Mouse (Mus musculus) liver, postnatal 0 days (tissue): ENCODE data around the gene Nek4. TPM values are rescaled to one million over a fixed set of nuclear protein-coding genes. Genes with fewer than 3 reads are reported as not detected.
A peak's percentile ranks its signal among the peaks of the same experiment; 100 is the strongest.

Experiments used
- ATAC-seq: fragments of 200-750 bp; cut with Nextera tagmentation; 2 replicates; pipeline ENCODE4 v1.8.0; 2017; ENCODE audit warnings: mild to moderate bottlenecking, moderate library complexity
- DNase-seq: peaks from one replicate; pipeline ENCODE4 v3.0.0-alpha.2; 2016
- H3K27ac ChIP-seq: fragments of 300-500 bp; sonication (generic); 2 replicates; pipeline ENCODE4 v1.5.1; 2014; ENCODE audit warnings: antibody characterized with exemption, moderate library complexity, mild to moderate bottlenecking, low read depth
- H3K27me3 ChIP-seq: fragments of 300-500 bp; sonication (generic); 2 replicates; pipeline ENCODE4 v1.6.1; 2014; ENCODE audit warnings: low read length, control low read depth, mixed read lengths; ENCODE audit not compliant: insufficient read depth
- H3K36me3 ChIP-seq: fragments of 300-500 bp; sonication (generic); replicated peaks from 2 replicates; pipeline ENCODE4 v1.6.1; 2014; ENCODE audit warnings: mild to moderate bottlenecking, control low read depth, low read length, moderate library complexity, mixed read lengths; ENCODE audit not compliant: insufficient read depth
- H3K4me1 ChIP-seq: fragments of 300-500 bp; sonication (generic); 2 replicates; pipeline ENCODE4 v1.6.1; 2014; ENCODE audit warnings: antibody characterized with exemption, mild to moderate bottlenecking, control low read depth; ENCODE audit not compliant: insufficient read depth
- H3K4me2 ChIP-seq: fragments of 300-500 bp; sonication (generic); 2 replicates; pipeline ENCODE4 v1.6.1; 2014; ENCODE audit warnings: low read depth, mild to moderate bottlenecking, low read length, moderate library complexity, mixed read lengths
- H3K4me3 ChIP-seq: fragments of 300-500 bp; sonication (generic); 2 replicates; pipeline ENCODE4 v1.5.1; 2014; ENCODE audit warnings: low read depth, low read length
- H3K9ac ChIP-seq: fragments of 300-500 bp; sonication (generic); replicated peaks from 2 replicates; pipeline ENCODE4 v1.6.1; 2014; ENCODE audit warnings: mild to moderate bottlenecking, moderate library complexity
- H3K9me3 ChIP-seq: fragments of 300-500 bp; sonication (generic); 2 replicates; pipeline ENCODE4 v1.6.1; 2016; ENCODE audit warnings: mild to moderate bottlenecking, control low read depth, low read length, mixed read lengths
- CTCF ChIP-seq: sonication (generic); IDR thresholded peaks from 2 replicates; pipeline ENCODE4 v1.5.1; 2016; ENCODE audit warnings: antibody characterized with exemption, low read depth
- EP300 ChIP-seq: IDR thresholded peaks from 2 replicates; pipeline ENCODE4 v1.6.1; 2016; ENCODE audit warnings: antibody characterized with exemption, low read depth, mild to moderate bottlenecking
- WGBS: fragments of 180-500 bp; shearing (Covaris S2); extraction: QIAGEN DNeasy Blood & Tissue Kit; methylation state at CpG from one replicate; pipeline ENCODE4 v1.1.7; 2014; ENCODE audit not compliant: insufficient replicate concordance; 5-methylcytosine and 5-hydroxymethylcytosine counted together
- polyA plus RNA-seq: library from polyadenylated mRNA; unstranded; fragments of >200 nt; fragmentation: Nextera tagmentation; extraction: Ambion mirVana; gene quantifications from 2 replicates; pipeline ENCODE4 v1.2.1, GENCODE M21; 2015

Gene Nek4
- polyA plus RNA-seq, 1 experiment from 2014 or later, result 3.1 TPM

GRCm38 (mm10) chr14:30911141-30911540 lies 40.0 kb upstream of the Nek4 start:
- Histone ChIP-seq H3K4me1 (peaks cover 8% of the 10 kb centered on the region; the same call in 1 of the 2 replicates), H3K9me3 (no peaks in the 10 kb centered on the region), H3K9ac (no peak overlapping the region), H3K27me3 (no peaks in the 10 kb centered on the region), H3K4me2 (no peak overlapping the region), H3K36me3 (peaks cover 28% of the 10 kb centered on the region), H3K27ac (no peak overlapping the region), H3K4me3 (no peak overlapping the region)
- WGBS, result 78% methylated on average over 8 of the region's 8 CpGs
- DNase-seq (no peak), ATAC-seq (no peak)
- no peak for TF ChIP-seq CTCF
- TF ChIP-seq EP300, result no peak

- Histone ChIP-seq H3K9me3 (no peaks in the 10 kb centered on the region), H3K4me2 (no peak overlapping the region), H3K27ac (no peak overlapping the region), H3K36me3 (peaks cover 33% of the 10 kb centered on the region), H3K4me3 (no peak overlapping the region), H3K9ac (no peak overlapping the region), H3K27me3 (no peaks in the 10 kb centered on the region), H3K4me1 (peaks cover 8% of the 10 kb centered on the region; the same call in 1 of the 2 replicates)
- DNase-seq, result no peak
- 65% methylated on average over 8 of the region's 8 CpGs for WGBS
- TF ChIP-seq CTCF (no peak), EP300 (no peak)
- no peak for ATAC-seq
Measured at GRCm38 (mm10) chr14:30912641-30913040, 38.5 kb upstream of the Nek4 start.

GRCm38 (mm10) chr14:30913404-30913803 lies 37.8 kb upstream of the Nek4 start:
- WGBS, result 63% methylated on average over 5 of the region's 5 CpGs
- Histone ChIP-seq H3K36me3 (peaks cover 35% of the 10 kb centered on the region), H3K27ac (no peak overlapping the region), H3K9ac (no peak overlapping the region), H3K27me3 (no peaks in the 10 kb centered on the region), H3K4me3 (no peak overlapping the region), H3K4me2 (no peak overlapping the region), H3K4me1 (peaks cover 4% of the 10 kb centered on the region; the same call in 1 of the 2 replicates), H3K9me3 (no peaks in the 10 kb centered on the region)
- TF ChIP-seq CTCF (no peak), EP300 (no peak)
- no peak for DNase-seq
- no peak for ATAC-seq

GRCm38 (mm10) chr14:30916516-30916915 lies 34.7 kb upstream of the Nek4 start:
- Histone ChIP-seq H3K27me3 (no peaks in the 10 kb centered on the region), H3K4me3 (no peak overlapping the region), H3K36me3 (peaks cover 37% of the 10 kb centered on the region), H3K4me2 (no peak overlapping the region), H3K9ac (no peak overlapping the region), H3K4me1 (no peaks in the 10 kb centered on the region), H3K9me3 (no peaks in the 10 kb centered on the region), H3K27ac (no peak overlapping the region)
- WGBS, result 78% methylated on average over 1 of the region's 1 CpGs
- DNase-seq, result no peak
- TF ChIP-seq CTCF (no peak), EP300 (no peak)
- no peak for ATAC-seq

- TF ChIP-seq EP300, result no peak
- no peak for TF ChIP-seq CTCF
- peak overlapping the region; percentile 66 for H3K4me2 ChIP-seq
- DNase-seq, result no peak
- WGBS, result 43% methylated on average over 6 of the region's 8 CpGs
- no peaks in the 10 kb centered on the region for H3K27me3 ChIP-seq
- peaks cover 12% of the 10 kb centered on the region for H3K36me3 ChIP-seq
- peak overlapping the region; percentile 74 for H3K9ac ChIP-seq
- H3K27ac ChIP-seq, result peak overlapping the region; percentile 91
- ATAC-seq, result no peak
- peak overlapping the region; percentile 50 for H3K4me3 ChIP-seq
- no peaks in the 10 kb centered on the region for H3K9me3 ChIP-seq
- peaks cover 9% of the 10 kb centered on the region; the same call in 1 of the 2 replicates for H3K4me1 ChIP-seq
Measured at GRCm38 (mm10) chr14:30922053-30922670, 29.0 kb upstream of the Nek4 start.

GRCm38 (mm10) chr14:30923375-30924105 lies 27.6 kb upstream of the Nek4 start, which contains the start of gene Itih3:
Gene Itih3, minus strand, starts transcription at chr14:30923760.
- H3K4me3 ChIP-seq, result peak within 1 kb of the TSS; percentile 50
- no peaks in the 10 kb centered on the region for H3K9me3 ChIP-seq
- H3K9ac ChIP-seq, result peak within 1 kb of the TSS; percentile 74
- peak within 1 kb of the TSS; percentile 66 for H3K4me2 ChIP-seq
- 37% methylated on average over 6 of the region's 6 CpGs for WGBS
- H3K4me1 ChIP-seq, result peaks cover 9% of the 10 kb centered on the region; the same call in 1 of the 2 replicates
- TF ChIP-seq CTCF (no peak), EP300 (peak; percentile 81)
- no peaks in the 10 kb centered on the region for H3K27me3 ChIP-seq
- ATAC-seq, result peak; percentile 82
- peaks cover 7% of the 10 kb centered on the region; the same call in 1 of the 2 replicates for H3K36me3 ChIP-seq
- DNase-seq, result peak; percentile 78
- peak within 1 kb of the TSS; percentile 91 for H3K27ac ChIP-seq
